Mouse (Mus musculus) embryonic facial prominence, embryonic 10.5 days (tissue): ENCODE measurements around the gene Rrp1. TPM values are rescaled to one million over a fixed set of nuclear protein-coding genes. Genes with fewer than 3 reads are reported as not detected.

ENCODE experiments used
- DNase-seq: peaks from one replicate; pipeline ENCODE4 v3.0.0-alpha.2; 2017; ENCODE audit warnings: low spot score
- H3K27ac ChIP-seq: fragments of 300-500 bp; sonication (generic); replicated peaks from 2 replicates; pipeline ENCODE4 v1.5.1; 2016; ENCODE audit warnings: mild to moderate bottlenecking
- H3K27me3 ChIP-seq: fragments of 300-500 bp; sonication (generic); replicated peaks from 2 replicates; pipeline ENCODE4 v1.6.1; 2016; ENCODE audit warnings: low read depth, mild to moderate bottlenecking; ENCODE audit not compliant: poor library complexity, severe bottlenecking
- H3K36me3 ChIP-seq: fragments of 300-500 bp; sonication (generic); replicated peaks from 2 replicates; pipeline ENCODE4 v1.6.1; 2016; ENCODE audit warnings: mild to moderate bottlenecking, moderate library complexity
- H3K4me1 ChIP-seq: fragments of 300-500 bp; sonication (generic); 2 replicates; pipeline ENCODE4 v1.6.1; 2016
- H3K4me3 ChIP-seq: fragments of 300-500 bp; sonication (generic); 2 replicates; pipeline ENCODE4 v1.5.1; 2016; ENCODE audit warnings: mild to moderate bottlenecking, moderate library complexity
- H3K9me3 ChIP-seq: fragments of 300-500 bp; sonication (generic); 2 replicates; pipeline ENCODE4 v1.6.1; 2016; ENCODE audit warnings: mild to moderate bottlenecking
- WGBS: fragments of 180-500 bp; shearing (Covaris S2); methylation state at CpG from one replicate; pipeline ENCODE4 v1.1.7; 2016; 5-methylcytosine and 5-hydroxymethylcytosine counted together
- microRNA-seq: library from miRNA; unstranded; fragments of <30 nt; microRNA quantifications from one replicate; pipeline ENCODE4, GENCODE M21; 2017
- polyA plus RNA-seq: library from polyadenylated mRNA; unstranded; fragments of >200 nt; fragmentation: Nextera tagmentation; extraction: Ambion mirVana; gene quantifications from 2 replicates; pipeline ENCODE4 v1.2.1, GENCODE M21; 2016

Gene Rrp1
- polyA plus RNA-seq, 1 experiment from 2014 or later: 365 TPM

GRCm38 (mm10) chr10:78351564-78351886 lies 61.3 kb downstream of the Rrp1 start:
- Histone ChIP-seq H3K27me3 (peaks cover 18% of the 10 kb centered on the region; the same call in 1 of the 2 replicates), H3K27ac (peak overlapping the region; percentile 88), H3K36me3 (no peaks in the 10 kb centered on the region; the same call in 1 of the 2 replicates), H3K4me1 (peaks cover 33% of the 10 kb centered on the region), H3K9me3 (no peaks in the 10 kb centered on the region), H3K4me3 (peak overlapping the region; percentile 80)
- no peak for DNase-seq
- WGBS: 3% methylated on average over 13 of the region's 13 CpGs

GRCm38 (mm10) chr10:78350796-78351556 lies 61.9 kb downstream of the Rrp1 start:
- DNase-seq: no peak
- Histone ChIP-seq H3K4me3 (peak overlapping the region; percentile 80), H3K36me3 (no peaks in the 10 kb centered on the region; the same call in 1 of the 2 replicates), H3K27me3 (peaks cover 18% of the 10 kb centered on the region; the same call in 1 of the 2 replicates), H3K9me3 (no peaks in the 10 kb centered on the region), H3K4me1 (peaks cover 33% of the 10 kb centered on the region), H3K27ac (no peak overlapping the region)
- 41% methylated on average over 6 of the region's 6 CpGs for WGBS

Small RNA genes lying within 50 kb of the gene (microRNA-seq; reads per million reads assigned to microRNA genes)
- gene Mir6410 (not detected), gene Mir6907 (0.91 reads per million), gene Mir6908 (0.91 reads per million)

Other genes with a start within 250 kb of the Rrp1 start
- 17.0 and 17.6 TPM in 2 replicates for gene D10Jhu81e, start 243.3 kb downstream of the Rrp1 start, polyA plus RNA-seq
- 32.1 and 35.3 TPM in 2 replicates for gene Pwp2, start 227.9 kb downstream of the Rrp1 start, polyA plus RNA-seq
- 8.1 and 10.2 TPM in 2 replicates for gene Trappc10, start 168.4 kb downstream of the Rrp1 start, polyA plus RNA-seq
- 32.8 and 39.8 TPM in 2 replicates for gene Agpat3, start 60.6 kb downstream of the Rrp1 start, polyA plus RNA-seq
- 142 and 149 TPM in 2 replicates for gene Cstb, start 12.6 kb upstream of the Rrp1 start, polyA plus RNA-seq
- gene Pdxk, start 51.9 kb upstream of the Rrp1 start, polyA plus RNA-seq: 11.9 and 13.2 TPM in 2 replicates
- gene Olfr1358, start 104.4 kb upstream of the Rrp1 start, polyA plus RNA-seq: not detected in 2 replicates
- gene Ilvbl, start 161.3 kb upstream of the Rrp1 start, polyA plus RNA-seq: 36.0 and 40.7 TPM in 2 replicates
- 19.1 and 19.3 TPM in 2 replicates for gene Syde1, start 178.9 kb upstream of the Rrp1 start, polyA plus RNA-seq
- gene Olfr1357, start 205.0 kb upstream of the Rrp1 start, polyA plus RNA-seq: not detected in 2 replicates